Mouse (Mus musculus): Measurements from ENCODE around the gene Ckmt2. TPM values are rescaled to one million over a fixed set of nuclear protein-coding genes. Genes with fewer than 3 reads are reported as not detected.

Gene Ckmt2
- 17.5 and 18.8 TPM in 2 replicates for polyA plus RNA-seq (2012; rRNA removed)

DNA sequence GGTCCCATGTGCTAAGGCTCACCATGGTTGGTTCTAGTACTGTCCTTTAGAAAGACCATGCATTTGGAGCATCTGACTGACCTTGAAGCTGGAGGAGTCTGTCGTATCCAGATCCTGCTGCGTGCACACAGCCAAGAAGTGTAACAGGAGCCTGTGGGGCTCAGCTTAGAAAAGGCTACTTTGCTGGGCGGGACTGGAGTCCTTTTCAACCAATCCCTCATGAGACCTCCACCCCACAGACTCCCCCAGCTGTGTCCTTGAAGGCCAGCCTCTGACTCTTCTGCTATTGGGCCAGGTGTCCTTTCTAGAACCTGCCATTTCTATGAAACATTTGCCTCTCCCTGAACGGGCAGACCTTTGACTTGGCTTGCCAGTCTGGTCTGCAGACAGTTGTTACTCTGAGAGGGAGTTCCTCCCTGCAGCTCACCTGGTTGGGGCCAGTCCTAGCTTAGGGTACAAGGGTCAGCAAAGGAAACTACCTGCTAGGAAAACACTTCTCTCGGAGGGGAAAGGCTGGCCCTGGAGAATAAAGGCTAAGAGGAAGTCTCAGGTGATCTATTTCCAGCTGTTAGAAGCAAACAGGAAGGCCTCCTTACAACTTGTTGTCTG is at the start of gene Ckmt2:
Gene Ckmt2, minus strand, starts transcription at position 145 of the 609 bp plus-strand sequence.
- no peaks in the 10 kb centered on the region for H3K4me1 ChIP-seq (ENCODE audit: control insufficient read depth, insufficient read depth, low read length)
- no peaks in the 10 kb centered on the region for H3K36me3 ChIP-seq (ENCODE audit: control insufficient read depth, insufficient read depth, low read length)
- no peak within 1 kb of the TSS for H3K4me3 ChIP-seq (ENCODE audit: control insufficient read depth, low read depth, low read length)
- no peak within 1 kb of the TSS for H3K27ac ChIP-seq (ENCODE audit: control insufficient read depth, insufficient read depth, low read depth, low read length)
- TF ChIP-seq CTCF (IDR thresholded peaks at IDR 0.05; ENCODE audit: control insufficient read depth, insufficient read depth, insufficient replicate concordance, low read depth, low read length): no peak
- TF ChIP-seq POLR2A (IDR thresholded peaks at IDR 0.05; ENCODE audit: control insufficient read depth, low read depth, low read length): no peak
- H3K27me3 ChIP-seq (ENCODE audit: control insufficient read depth, insufficient read depth, low read length): no peaks in the 10 kb centered on the region

DNA sequence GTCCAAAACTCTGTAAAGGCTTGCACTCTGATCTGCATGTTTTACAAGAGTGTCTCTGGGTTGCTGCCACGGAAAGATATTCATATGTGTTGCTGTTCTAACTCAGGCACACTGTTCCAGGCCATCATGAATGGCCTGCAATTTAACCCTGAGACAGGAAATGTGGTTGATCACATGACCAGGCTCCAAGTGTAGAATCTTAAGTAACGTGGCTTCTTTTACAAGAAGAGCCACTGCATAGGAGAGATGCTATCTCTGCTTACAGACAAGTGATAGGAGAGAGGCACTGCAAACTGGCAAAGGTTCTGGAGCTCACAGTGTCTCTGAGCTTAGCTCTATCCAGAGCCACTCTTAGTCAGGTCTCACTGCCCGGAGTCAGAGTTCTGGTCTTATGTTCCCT is 44.3 kb upstream of the Ckmt2 start:
- TF ChIP-seq POLR2A (IDR thresholded peaks at IDR 0.05; ENCODE audit: control insufficient read depth, low read depth, low read length): no peak
- TF ChIP-seq CTCF (IDR thresholded peaks at IDR 0.05; ENCODE audit: control insufficient read depth, insufficient read depth, insufficient replicate concordance, low read depth, low read length): no peak
- H3K4me3 ChIP-seq (ENCODE audit: control insufficient read depth, low read depth, low read length): no peak overlapping the region
- H3K36me3 ChIP-seq (ENCODE audit: control insufficient read depth, insufficient read depth, low read length): no peaks in the 10 kb centered on the region
- no peak overlapping the region for H3K27ac ChIP-seq (ENCODE audit: control insufficient read depth, insufficient read depth, low read depth, low read length)
- no peaks in the 10 kb centered on the region for H3K27me3 ChIP-seq (ENCODE audit: control insufficient read depth, insufficient read depth, low read length)
- no peaks in the 10 kb centered on the region for H3K4me1 ChIP-seq (ENCODE audit: control insufficient read depth, insufficient read depth, low read length)

DNA sequence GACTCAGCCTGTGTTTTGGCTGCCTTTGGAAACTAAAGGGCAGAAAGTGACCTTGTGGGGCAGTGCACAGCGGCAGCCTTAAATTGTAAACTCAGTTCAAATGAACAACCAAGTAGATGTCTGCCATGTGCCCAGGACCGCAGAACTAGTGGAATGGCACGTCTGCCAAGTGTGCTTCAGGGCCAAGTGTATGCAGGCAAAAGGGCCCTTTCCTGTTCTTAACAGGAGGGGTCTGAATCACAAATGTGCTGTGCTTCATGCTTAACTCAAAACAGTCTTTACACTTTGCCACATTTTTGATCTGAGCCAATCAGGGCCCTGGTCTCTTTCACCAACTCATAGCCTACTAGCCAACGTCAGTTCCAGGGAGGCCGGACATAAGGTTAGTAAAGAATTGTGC is 42.1 kb upstream of the Ckmt2 start:
- Histone ChIP-seq H3K36me3 (ENCODE audit: control insufficient read depth, insufficient read depth, low read length) (no peaks in the 10 kb centered on the region), H3K27me3 (ENCODE audit: control insufficient read depth, insufficient read depth, low read length) (no peaks in the 10 kb centered on the region), H3K27ac (ENCODE audit: control insufficient read depth, insufficient read depth, low read depth, low read length) (no peak overlapping the region), H3K4me3 (ENCODE audit: control insufficient read depth, low read depth, low read length) (no peak overlapping the region), H3K4me1 (ENCODE audit: control insufficient read depth, insufficient read depth, low read length) (no peaks in the 10 kb centered on the region)
- TF ChIP-seq POLR2A (IDR thresholded peaks at IDR 0.05; ENCODE audit: control insufficient read depth, low read depth, low read length) (no peak), CTCF (IDR thresholded peaks at IDR 0.05; ENCODE audit: control insufficient read depth, insufficient read depth, insufficient replicate concordance, low read depth, low read length) (no peak)

DNA sequence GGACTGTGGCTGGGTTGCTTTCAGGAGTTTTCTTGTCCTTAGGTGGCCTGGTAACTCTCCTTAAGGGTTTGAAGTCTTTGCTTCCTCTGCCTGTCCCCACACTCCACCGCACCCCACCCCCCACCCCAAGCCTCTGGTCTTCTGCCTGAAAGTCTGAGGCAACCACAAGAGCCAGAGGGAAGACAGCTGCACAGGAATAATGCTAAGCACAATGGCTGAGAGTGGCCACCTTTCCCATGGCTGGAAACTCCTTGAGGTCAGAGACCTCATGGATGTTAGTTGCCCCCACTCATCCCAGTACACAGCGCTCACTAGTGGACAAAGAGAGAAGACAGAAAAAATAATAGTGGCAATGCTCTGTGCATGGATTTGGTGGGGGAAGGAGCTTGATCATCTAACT is 41.1 kb upstream of the Ckmt2 start:
- H3K4me1 ChIP-seq (ENCODE audit: control insufficient read depth, insufficient read depth, low read length): no peaks in the 10 kb centered on the region
- H3K27ac ChIP-seq (ENCODE audit: control insufficient read depth, insufficient read depth, low read depth, low read length): no peak overlapping the region
- TF ChIP-seq CTCF (IDR thresholded peaks at IDR 0.05; ENCODE audit: control insufficient read depth, insufficient read depth, insufficient replicate concordance, low read depth, low read length): no peak
- no peak for TF ChIP-seq POLR2A (IDR thresholded peaks at IDR 0.05; ENCODE audit: control insufficient read depth, low read depth, low read length)
- H3K36me3 ChIP-seq (ENCODE audit: control insufficient read depth, insufficient read depth, low read length): no peaks in the 10 kb centered on the region
- H3K4me3 ChIP-seq (ENCODE audit: control insufficient read depth, low read depth, low read length): no peak overlapping the region
- H3K27me3 ChIP-seq (ENCODE audit: control insufficient read depth, insufficient read depth, low read length): no peaks in the 10 kb centered on the region

DNA sequence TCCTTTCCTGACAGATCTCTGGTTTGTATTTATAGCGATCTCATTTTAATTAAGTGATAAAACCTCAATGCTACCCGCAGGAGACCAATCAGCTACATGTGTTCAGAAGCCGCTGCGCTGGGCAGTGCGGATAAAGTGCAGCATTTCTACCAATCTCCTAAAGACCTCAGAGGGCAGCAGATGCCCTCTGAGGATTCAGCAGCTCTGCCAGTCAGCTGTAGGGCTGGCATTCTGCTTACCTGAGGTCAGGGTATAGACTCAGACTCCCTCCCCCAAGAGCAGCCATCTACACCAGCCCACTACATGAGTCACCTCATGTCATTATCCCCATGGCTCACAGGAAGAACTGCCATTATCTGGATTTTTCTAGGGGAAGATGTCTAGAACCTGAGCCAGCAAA is 39.6 kb upstream of the Ckmt2 start:
- Histone ChIP-seq H3K36me3 (ENCODE audit: control insufficient read depth, insufficient read depth, low read length) (no peaks in the 10 kb centered on the region), H3K4me3 (ENCODE audit: control insufficient read depth, low read depth, low read length) (no peak overlapping the region), H3K27ac (ENCODE audit: control insufficient read depth, insufficient read depth, low read depth, low read length) (no peak overlapping the region), H3K4me1 (ENCODE audit: control insufficient read depth, insufficient read depth, low read length) (no peaks in the 10 kb centered on the region), H3K27me3 (ENCODE audit: control insufficient read depth, insufficient read depth, low read length) (no peaks in the 10 kb centered on the region)
- TF ChIP-seq POLR2A (IDR thresholded peaks at IDR 0.05; ENCODE audit: control insufficient read depth, low read depth, low read length) (no peak), CTCF (IDR thresholded peaks at IDR 0.05; ENCODE audit: control insufficient read depth, insufficient read depth, insufficient replicate concordance, low read depth, low read length) (no peak)

DNA sequence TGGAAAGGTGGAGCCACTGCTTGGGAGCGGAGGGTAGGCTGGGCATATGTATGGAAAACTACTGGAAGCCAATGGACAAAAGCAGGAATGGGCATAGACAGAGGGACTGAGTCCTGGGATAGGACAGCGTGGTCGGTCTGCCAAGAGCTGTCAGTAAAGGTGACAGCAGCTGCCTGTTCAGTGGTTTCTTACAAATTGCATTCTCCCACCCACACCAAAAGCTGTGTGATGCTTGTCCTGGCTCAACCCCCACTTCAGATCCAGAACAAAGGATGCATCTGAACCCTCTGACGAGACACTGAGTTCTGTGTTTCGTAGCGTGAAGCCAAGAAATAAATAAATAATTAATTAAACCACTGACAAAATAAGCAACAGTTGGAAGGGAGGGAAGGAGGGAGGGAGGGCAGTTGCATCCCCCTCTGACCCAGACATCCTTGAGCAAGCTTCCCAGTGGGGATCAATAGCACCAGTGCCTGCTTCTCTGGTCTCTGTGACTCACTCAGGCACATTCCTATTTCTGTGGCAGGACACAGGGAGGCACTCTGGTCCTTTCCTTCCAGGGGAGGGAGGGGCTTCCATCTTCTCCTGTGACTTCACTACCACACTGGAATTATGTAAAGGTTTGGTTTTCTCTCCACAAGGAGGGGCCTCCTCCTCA is 39.0 kb upstream of the Ckmt2 start:
- no peaks in the 10 kb centered on the region for H3K27me3 ChIP-seq (ENCODE audit: control insufficient read depth, insufficient read depth, low read length)
- H3K36me3 ChIP-seq (ENCODE audit: control insufficient read depth, insufficient read depth, low read length): no peaks in the 10 kb centered on the region
- no peak for TF ChIP-seq POLR2A (IDR thresholded peaks at IDR 0.05; ENCODE audit: control insufficient read depth, low read depth, low read length)
- no peak for TF ChIP-seq CTCF (IDR thresholded peaks at IDR 0.05; ENCODE audit: control insufficient read depth, insufficient read depth, insufficient replicate concordance, low read depth, low read length)
- H3K4me1 ChIP-seq (ENCODE audit: control insufficient read depth, insufficient read depth, low read length): no peaks in the 10 kb centered on the region
- H3K4me3 ChIP-seq (ENCODE audit: control insufficient read depth, low read depth, low read length): no peak overlapping the region
- no peak overlapping the region for H3K27ac ChIP-seq (ENCODE audit: control insufficient read depth, insufficient read depth, low read depth, low read length)

DNA sequence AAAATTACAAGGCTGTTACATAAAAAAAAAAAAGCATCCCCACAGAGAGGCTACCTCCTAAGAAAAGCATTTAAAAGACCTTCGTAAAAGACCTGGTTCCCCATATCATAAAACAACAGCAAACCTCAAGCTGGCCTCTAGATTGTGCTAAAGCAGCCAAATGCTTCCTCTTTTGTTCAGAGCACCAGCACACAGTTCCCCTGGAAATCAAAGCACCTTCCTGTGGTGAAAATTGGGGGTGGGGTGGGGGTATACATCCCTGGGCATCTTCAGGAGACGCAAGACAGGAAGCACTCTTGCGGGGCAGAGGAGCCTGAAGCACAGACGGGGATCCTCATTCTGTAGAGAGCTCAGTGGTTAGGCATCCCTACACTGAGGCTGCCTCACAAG is 38.5 kb upstream of the Ckmt2 start:
- Histone ChIP-seq H3K4me3 (ENCODE audit: control insufficient read depth, low read depth, low read length) (no peak overlapping the region), H3K27ac (ENCODE audit: control insufficient read depth, insufficient read depth, low read depth, low read length) (no peak overlapping the region)

More for the DNA sequence above, 38.5 kb upstream of the Ckmt2 start:
- H3K36me3 ChIP-seq (ENCODE audit: control insufficient read depth, insufficient read depth, low read length): no peaks in the 10 kb centered on the region
- H3K27me3 ChIP-seq (ENCODE audit: control insufficient read depth, insufficient read depth, low read length): no peaks in the 10 kb centered on the region
- no peak for TF ChIP-seq CTCF (IDR thresholded peaks at IDR 0.05; ENCODE audit: control insufficient read depth, insufficient read depth, insufficient replicate concordance, low read depth, low read length)
- TF ChIP-seq POLR2A (IDR thresholded peaks at IDR 0.05; ENCODE audit: control insufficient read depth, low read depth, low read length): no peak
- H3K4me1 ChIP-seq (ENCODE audit: control insufficient read depth, insufficient read depth, low read length): no peaks in the 10 kb centered on the region
